Mouse (Mus musculus) erythroblast, adult 5-6 weeks (primary cell): ENCODE results near the gene Fam193b. TPM values are rescaled to one million over a fixed set of nuclear protein-coding genes. Genes with fewer than 3 reads are reported as not detected.
A peak's percentile ranks its signal among the peaks of the same experiment; 100 is the strongest.
"Not testable (repeated sequence)": the region's sequence is repeated elsewhere in the genome, so short reads cannot be mapped to it uniquely, and the experiment has no call there.

Experiments
- ATAC-seq: replicated peaks from 2 replicates; pipeline ENCODE4 v1.8.0; 2016; ENCODE audit warnings: moderate number of reproducible peaks, mild to moderate bottlenecking, moderate TSS enrichment, inconsistent platforms; ENCODE audit not compliant: poor library complexity, low FRiP score, severe bottlenecking
- total RNA-seq, 2 experiments: library from RNA; stranded (forward) in 1 of 2; stranded (reverse) in 1 of 2; fragments of 150-400 nt in 1 of 2; fragments of 200-764, 138-1000 nt in 1 of 2; gene quantifications; 2 replicates each; pipeline versions ENCODE4 v1.2.3 to v1.2.4; 2015 to 2017; ENCODE audit warnings: low replicate concordance in 2 of 2

Gene Fam193b
- total RNA-seq, 2 experiments from 2014 or later, result 23.7 to 38.6 TPM

DNA sequence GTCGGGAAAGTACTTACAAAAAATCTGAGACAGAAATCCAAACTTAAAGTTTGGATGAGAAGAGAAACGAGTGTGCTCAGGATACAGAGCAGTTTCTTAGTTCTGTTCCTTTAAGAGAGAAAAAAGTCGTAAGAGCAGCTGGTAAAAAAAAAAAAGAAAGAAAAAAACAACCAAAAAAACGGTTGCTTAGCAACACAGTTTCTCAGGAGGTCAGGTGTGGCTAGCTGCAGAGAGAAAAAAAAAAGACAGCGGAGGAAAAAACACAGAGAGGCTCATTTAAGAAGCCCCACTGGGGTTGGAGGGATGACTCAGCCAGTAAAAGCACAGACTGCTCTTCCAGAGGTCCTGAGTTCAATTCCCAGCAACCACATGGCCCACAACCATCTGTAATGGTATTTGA is 3.4 kb upstream of the Fam193b start:
- no peak for ATAC-seq

DNA sequence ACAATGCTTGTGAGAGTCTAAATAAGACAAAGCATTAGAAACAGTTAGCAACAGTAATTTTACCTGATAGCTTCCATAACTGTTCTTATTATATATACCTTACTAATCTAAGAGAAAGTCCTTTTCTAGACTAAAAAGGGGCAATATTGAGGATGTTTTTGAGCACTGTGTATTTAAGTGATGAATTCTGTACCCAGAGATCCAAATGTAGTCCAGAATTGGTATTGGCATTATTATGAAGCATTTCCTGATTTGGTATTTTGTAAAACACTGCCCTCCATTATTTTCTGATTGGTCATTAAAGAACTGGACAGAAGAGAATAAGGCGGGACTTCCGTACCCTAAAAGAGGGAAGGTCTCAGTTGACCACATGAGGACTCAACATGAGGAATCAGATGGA is 2.5 kb upstream of the Fam193b start, which contains the start of gene Tmed9:
Gene Tmed9, plus strand, starts transcription at position 301 of the 400 bp plus-strand sequence.
- ATAC-seq, result no peak

DNA sequence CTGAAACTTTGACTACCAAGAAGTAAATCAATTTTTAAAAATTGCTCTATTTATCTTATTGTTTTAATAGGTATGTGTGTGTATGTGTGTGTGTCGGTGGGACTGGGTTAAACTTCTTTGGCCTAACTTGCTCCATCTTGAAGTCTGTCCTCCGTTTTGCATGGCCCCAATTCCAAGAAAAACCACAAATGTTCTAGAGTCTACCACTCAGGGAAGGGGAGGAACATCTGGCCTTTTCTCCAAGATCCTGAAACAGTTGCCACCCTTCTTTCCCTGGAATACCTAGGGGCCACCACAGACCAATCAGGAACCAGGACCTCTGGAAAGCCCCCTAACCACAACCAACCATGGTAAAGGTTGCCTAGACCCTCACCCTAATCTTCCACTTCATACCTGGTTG is 1.1 kb upstream of the Fam193b start:
- ATAC-seq, result no peak

DNA sequence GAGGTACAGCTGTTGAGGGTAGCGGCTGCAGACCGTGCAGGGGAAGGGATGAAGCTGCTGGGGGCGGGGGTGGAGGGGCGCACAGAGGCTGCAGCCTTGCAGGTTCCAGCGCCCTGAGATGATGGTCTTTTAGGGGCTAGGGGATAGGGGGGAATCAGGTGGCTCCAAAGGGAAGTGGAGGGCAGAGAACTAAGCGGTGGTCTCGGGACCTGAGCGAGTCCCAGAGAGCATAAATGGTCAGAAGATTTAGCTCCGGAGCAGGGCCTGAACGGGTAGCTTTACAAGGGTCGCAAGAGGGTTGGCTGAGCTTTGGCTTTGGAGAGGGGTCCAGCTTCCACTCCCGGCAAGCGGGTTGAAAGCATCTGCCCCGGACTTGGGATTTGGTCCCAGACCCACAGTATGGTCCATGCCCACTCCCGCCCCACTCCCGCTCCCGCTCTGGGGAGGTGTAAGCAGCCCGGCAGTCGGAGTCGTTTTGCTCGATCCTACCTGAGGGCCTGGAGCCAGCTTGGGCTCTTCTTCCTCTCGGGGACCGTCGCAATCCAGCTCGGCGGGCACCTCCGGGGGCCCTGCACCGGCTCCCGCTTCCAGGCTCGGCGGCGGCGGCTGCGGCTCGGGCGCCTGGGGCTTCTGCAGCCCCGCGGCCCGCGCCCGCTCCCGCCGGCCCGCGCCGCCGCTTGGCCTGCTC is 490 bp downstream of the Fam193b start:
- ATAC-seq, result peak; percentile 53

DNA sequence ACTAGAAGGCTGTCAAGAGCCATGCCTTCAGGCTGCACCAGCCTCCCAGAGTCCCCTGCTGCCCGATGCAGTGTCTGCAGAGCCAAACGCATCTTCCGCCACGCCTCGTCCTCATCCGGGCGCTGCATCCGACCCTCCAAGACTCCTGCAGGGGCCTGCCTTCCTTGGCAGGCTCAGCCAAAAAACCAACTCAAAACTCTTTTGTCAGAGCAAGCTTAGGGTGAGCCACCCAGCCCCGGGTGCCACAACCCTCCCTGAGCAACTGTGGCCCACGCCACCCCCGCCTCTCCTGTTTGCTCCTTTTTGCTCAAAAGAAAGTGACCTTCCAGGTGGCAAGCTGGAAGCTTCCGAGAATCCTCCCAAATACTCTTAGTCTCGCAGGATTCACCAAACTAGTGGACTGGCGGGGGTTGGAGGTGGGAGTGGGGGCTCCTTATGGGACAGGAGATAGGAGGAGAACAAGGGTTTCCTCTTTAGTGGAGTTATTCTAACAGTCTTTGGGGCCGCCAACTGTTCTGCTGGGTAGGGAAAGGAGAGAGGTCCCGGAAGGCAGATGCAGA is 1.1 kb downstream of the Fam193b start:
- ATAC-seq, result 0 out of 2 replicates have a peak, but pooled peaks have one; percentile 8

DNA sequence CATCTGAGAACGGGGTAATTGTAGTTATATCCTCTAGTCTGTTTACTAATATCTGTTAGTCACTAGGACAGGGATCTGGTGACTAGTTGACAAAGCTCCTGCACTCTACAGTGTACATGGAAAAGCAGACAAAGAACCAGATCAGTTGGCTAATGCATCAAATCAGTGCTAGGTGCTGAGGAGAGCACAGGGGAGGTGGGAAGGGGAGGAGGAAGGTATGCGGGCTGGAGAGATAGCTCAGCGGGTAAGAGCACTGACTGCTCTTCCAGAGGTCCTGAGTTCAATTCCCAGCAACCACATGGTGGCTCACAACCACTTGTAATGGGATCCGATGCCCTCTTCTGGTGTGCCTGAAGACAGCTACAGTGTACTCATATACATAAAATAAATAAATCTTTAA is 2.4 kb downstream of the Fam193b start:
- ATAC-seq, result not testable (repeated sequence)

DNA sequence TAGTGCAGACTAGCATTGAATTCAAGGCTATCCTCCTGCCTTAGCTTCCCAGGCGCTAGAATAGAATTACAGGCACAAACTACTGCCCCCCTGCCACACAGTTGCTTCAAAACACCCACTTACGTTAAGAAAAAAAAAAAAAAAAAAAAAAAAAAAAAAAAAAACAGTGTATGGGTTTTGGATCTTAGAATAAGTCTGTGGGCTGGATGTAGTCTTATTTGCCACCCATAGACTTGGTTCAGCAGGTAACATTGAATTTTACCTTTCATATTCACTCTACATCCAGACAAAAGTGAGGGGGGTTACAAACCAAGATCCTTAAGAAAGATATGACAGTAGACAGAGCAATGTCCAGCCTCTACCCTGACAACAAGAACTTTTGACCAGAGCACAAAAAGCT is 3.0 kb downstream of the Fam193b start:
- no peak for ATAC-seq

DNA sequence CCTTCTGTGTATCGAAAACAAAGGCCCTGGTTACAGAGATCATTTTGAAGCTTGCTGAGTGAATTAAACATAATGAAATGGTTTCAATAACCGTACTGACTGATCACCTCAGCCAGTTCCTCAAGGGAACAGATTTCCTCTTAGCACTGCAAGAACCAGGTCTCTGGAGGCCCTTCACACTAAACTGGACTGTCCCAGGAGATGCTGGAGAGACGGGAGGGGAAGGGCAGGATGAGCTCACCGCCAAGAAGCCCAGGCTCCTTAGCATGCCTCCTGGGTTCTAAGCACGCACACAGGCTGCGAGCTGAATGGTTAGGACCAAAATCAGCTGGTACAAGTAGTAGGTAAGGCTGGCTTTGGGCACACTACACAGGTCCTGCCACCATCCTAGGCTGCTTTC is 3.9 kb downstream of the Fam193b start:
- ATAC-seq, result no peak

DNA sequence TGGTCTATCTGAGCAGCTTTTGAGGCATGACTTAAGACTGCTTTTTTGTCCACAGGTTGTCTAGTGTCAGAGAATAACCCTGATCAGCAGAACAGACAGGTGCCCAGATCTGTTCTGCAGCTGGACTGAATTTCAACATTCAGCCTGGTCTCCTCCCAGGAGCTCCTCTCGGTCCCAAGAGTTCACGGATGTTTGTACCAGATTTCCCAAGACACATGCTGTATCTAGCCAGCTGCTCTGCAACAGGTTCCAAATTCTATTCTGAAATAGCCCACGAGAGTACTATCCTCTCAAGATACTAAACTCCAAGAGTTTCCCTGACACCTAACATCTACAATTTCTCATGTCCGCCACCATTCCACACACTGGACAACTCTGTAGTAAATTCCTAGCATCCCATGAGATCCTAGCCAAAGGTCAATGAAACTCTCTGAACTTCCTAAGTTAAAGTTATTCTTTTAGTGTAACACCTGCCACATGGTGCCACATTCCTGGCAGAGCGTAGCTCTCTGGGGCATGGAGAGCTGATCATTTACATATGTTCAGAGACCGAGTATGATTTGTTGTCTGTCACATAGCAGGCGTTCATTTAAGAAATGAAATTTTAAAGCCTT is 7.5 kb downstream of the Fam193b start:
- ATAC-seq, result no peak

DNA sequence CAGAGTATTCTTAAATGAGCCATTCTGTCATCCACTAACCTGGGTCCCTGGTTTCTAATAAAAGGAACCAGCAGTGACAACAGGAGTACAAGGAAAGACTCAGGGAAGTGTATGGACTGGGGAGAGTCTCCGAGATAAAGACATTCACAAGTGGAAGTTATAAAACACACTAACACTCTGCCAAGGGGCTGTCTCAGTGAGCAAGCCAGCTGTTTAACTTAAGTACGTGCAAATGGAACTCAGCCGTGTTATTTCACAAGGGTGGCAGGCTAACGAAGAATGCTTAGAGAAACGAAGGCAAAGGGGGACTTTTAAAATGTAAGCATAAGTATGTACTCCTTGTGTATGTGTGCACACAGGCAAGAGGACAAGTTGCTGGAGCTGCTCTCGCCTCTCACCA is 13.4 kb downstream of the Fam193b start:
- no peak for ATAC-seq

DNA sequence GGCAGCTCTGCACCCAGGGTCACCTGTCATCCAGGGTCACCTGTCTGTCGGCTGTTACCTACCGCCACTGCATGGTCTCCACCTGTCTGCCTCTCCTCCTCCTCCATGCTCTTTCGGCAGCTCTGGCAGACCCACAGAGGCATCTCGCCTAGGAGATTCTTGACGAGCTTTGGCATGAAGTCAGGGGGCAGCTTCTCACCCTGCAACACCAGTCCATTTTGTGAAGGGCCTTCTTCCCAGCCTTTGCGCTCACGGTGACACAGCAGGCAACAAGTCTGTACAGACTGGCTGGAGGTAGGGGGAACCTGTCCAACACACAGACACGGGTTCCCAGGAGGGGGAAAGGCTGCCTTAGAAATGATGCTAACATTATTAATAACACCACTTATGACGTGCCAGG is 15.0 kb downstream of the Fam193b start:
- no peak for ATAC-seq

DNA sequence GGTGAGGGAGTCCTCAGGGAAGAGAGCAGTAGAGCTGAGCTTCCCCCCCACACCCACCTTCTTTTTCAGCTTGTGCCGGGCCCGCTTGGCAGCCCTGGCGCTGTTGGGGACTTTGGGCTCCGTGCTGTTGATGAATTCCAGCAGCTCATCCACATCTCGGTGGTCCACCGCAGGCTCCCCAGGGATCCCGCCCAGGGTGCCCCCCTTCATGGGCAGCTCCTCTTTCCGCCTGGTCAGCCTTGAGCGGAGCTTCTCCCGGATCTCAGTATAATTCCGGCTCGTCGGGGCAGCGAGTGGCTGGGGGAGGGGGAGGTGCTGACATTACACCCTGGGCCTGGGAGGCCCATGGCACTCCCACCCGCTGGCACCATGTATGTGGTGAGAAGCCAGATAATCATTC is 21.9 kb downstream of the Fam193b start:
- no peak for ATAC-seq

DNA sequence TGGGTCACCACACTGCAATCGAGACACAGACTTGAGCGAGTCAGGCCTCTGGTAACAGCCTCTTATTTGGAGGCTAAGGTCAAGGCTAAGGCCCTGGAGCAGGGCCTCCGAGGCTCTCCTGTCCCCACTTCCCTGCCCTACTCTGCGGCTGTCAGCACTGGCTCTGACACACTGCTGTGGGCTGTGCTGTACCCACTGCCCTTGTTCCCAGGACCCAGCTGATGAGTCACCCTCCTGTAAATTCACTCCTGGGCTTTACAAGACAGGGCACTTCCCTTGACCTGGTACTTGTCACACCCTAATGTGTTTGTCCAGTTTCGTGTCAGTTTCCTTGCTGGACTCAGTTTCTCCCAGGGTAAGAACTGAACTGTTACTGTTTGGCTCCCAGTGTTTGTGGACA is 22.5 kb downstream of the Fam193b start:
- no peak for ATAC-seq

DNA sequence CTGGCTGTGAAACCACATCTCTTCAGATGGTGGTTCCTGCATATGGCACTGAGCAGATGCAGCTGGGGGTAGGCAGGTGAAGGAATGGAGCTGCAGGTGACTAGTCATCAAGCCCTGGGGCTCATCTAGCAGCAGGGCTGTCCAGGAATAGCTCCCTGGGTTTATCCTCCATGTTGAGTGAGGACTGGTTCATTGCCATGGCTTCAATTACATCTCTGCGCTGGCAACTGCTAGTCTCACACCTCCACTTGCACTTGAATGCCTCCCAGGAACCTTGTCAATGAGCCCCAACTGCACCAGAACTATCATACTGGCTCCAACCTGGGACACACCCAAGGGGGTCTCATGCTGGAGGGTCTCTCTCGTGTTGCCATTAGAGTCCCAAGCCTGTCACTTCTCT is 23.0 kb downstream of the Fam193b start:
- no peak for ATAC-seq

DNA sequence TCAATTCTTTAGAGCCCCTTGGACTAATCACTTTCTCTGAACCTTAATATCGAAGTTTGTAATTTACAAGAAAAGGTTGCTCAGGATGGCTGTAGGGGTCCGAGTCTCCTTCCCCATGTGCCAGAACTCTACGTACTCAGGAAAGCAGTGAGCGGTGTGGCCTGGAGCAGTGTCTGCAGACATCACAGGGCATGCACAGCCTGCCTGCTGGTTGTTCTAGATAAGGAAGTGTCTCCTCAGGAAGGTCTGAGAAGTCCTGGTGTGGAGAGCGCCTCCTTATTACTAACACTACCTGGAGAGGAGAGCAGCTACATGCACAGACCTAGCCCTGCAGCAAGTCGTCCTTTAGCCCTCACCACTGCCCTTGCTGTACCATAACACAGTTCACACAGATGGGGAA is 26.1 kb downstream of the Fam193b start:
- ATAC-seq, result peak; percentile 75

DNA sequence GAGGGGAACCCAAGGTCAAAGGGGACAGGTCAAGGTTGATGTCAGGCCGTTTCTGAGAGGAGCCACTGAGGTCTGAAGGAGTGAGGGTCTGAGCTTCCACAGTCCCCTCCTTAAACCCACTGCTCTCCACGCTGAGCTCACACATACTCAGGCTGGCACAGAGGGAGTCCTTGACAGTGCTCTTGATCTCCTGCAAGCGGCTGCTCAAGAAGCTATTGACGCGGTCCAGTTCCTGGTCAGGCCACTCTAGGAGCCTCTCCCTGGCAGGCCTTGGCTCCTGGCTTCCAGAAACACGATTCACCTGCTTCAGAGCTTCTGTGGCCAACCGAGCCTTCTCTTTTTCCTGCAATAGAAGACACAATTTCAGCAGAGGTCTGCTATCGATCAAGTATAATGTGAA is 27.5 kb downstream of the Fam193b start:
- no peak for ATAC-seq

DNA sequence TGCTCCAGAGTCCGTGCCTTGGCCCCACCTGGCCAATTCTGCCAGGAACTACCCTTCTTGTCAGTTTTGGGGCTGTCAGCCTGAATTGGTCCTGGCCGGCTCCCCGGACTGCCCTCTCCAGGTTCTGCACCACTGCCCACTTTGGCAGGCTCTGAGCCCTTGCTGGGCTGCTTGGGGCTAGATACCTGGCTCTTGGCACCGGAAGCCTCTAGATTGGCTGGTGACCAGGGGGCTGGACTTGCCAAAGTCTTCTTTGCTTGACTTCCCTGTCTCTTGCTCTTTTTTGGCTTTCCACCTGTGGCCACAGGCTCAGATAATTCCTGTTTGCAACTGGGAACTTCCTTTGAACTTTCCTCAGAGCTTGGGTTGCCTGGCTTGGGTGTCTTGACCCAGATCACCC is 28.0 kb downstream of the Fam193b start:
- ATAC-seq, result no peak

DNA sequence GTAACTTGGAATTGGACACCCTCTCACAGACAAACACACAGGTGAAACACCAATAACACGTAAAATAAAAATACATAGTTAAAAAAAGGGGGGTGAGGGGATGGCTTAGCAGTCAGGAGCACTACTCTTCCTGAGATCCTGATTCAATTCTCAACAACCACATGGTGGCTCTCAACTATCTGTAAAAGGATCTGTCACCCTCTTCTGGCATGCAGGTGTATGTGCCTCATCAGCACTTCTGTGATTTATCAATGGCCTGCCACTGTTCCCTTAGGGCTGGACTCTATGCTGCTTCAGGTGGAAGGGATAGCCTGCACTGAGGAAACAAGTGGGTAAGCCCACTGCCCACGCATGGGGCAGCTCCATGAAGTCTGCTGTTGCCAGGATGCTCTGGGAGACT is 30.0 kb downstream of the Fam193b start:
- ATAC-seq, result no peak

DNA sequence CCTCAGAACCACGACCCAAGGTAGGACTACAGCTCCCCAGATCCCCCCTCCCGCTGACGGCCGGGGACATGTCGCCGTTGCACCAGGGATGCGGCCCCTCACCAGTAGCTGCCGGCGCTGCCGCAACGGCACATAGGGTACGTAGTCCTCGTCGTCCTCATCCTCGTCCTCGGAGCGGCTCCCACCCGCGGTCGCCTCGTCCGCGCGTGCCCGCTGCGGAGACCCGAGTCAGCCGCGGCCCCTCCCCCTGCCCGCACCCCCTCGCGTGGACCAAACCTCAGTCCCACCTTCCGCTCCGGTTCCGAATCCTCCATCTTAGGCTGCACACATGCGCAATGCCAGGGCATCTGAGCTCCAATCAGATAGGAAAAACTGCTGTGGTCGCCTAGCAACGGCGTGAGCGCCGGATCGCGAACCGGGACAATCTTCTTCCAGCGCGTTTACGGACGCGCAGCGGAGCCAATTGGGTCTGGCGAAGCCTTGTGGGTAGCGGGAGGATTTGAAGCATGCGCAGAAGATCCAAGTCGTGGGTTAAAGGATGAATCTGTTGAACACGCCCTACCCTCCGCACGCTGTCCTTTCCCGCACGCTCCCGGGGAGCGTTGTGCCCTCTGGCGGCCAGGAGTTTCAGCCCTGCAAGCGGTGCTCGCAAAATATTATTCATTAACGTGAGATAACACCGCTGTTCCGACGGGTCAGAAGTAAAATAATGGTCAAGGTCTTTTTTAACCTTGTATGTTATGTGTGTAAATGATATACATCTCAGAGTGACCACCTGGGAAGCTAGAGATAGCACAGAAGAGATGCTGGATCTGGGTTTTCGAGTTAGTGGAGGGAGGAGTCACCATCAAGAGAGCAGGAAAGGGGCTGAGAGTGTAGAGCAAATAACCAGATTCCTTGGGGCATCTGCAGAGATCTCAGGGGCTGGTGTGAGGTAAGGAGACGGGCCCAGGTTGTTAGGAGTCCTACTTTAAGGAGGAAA is 34.4 kb downstream of the Fam193b start, which contains the start of gene Ddx41:
Gene Ddx41, minus strand, starts transcription at position 465 of the 982 bp plus-strand sequence.
- ATAC-seq, result peak; percentile 93

DNA sequence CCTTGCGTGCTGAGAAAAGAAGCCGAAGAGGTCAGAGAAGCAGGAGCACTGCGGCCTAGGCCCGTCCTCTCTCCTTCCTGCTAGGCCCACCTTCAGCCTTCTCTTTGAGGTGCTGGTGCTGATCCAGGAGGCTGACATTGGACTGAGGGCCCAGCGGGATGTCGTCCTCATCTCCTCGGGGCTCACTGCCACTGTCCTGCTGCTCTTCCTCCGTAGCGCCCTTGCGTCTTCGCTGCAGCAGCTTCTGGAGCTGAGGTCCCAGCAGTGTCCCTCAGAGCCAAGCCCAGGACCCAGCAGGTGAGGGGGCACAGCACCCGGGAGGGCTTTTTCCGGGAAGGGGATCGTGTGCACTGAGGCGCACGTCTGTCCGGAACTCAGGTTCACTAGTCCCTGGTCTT is 35.1 kb downstream of the Fam193b start:
- 0 out of 2 replicates have a peak, but pooled peaks have one; percentile 5 for ATAC-seq
